Mouse (Mus musculus) adrenal gland, postnatal 36 days (tissue): ENCODE results near the gene Phox2a. TPM values are rescaled to one million over a fixed set of nuclear protein-coding genes. Genes with fewer than 3 reads are reported as not detected.

Experiments used
- total RNA-seq, 2 experiments: library from RNA; stranded (reverse); gene quantifications; 2 replicates each; pipeline ENCODE4 v1.2.3; 2021

Phox2a gene
- total RNA-seq, 2 experiments from 2014 or later = 17.3 to 19.4 TPM

Other genes starting within 250 kb of the Phox2a start
- not detected for gene Art2b, start 232.7 kb upstream of the Phox2a start, total RNA-seq
- gene Clpb, start 154.7 kb upstream of the Phox2a start, total RNA-seq = 10 to 100 TPM; 73.1 to 94.5 TPM
- gene Inppl1, start 19.9 kb downstream of the Phox2a start, total RNA-seq = 10 to 100 TPM; 81.8 to 82.2 TPM
- 1 to 10 TPM; 2.1 to 7.1 TPM for gene Folr2, start 38.9 kb downstream of the Phox2a start, total RNA-seq
- 10 to 100 TPM; 27.4 to 33.2 TPM for gene Anapc15, start 45.4 kb downstream of the Phox2a start, total RNA-seq
- 1 to 10 TPM in 1 of 2 experiments, not detected in 1; 4.9 TPM for gene Folr1, start 52.5 kb downstream of the Phox2a start, total RNA-seq
- 100 to 1,000 TPM in 1 of 2 experiments, 10 to 100 TPM in 1; 99.1 to 110 TPM for gene Lamtor1, start 87.6 kb downstream of the Phox2a start, total RNA-seq
- not detected for gene Tomt, start 88.0 kb downstream of the Phox2a start, total RNA-seq
- 10 to 100 TPM; 13.8 to 14.9 TPM for gene Lrrc51, start 115.6 kb downstream of the Phox2a start, total RNA-seq
- gene Numa1, start 115.8 kb downstream of the Phox2a start, total RNA-seq = 100 to 1,000 TPM; 153 to 161 TPM
- gene Il18bp, start 200.4 kb downstream of the Phox2a start, total RNA-seq = 1 to 10 TPM; 7.6 to 9.6 TPM
- gene Rnf121, start 247.2 kb downstream of the Phox2a start, total RNA-seq = 10 to 100 TPM; 33.0 to 38.6 TPM
- gene Xndc1, start 247.2 kb downstream of the Phox2a start, total RNA-seq = 10 to 100 TPM in 1 of 2 experiments, 1 to 10 TPM in 1; 9.7 to 12.2 TPM
- gene Xntrpc, start 247.4 kb downstream of the Phox2a start, total RNA-seq = 1 to 10 TPM in 1 of 2 experiments, under 1 TPM in 1; 0.70 to 1.0 TPM